Comparison of ENCODE assay signal across 7 mouse cellular contexts in genomic region chr9:20976961-20977689, GRCm38 (mm10). TPM values are rescaled to one million over a fixed set of nuclear protein-coding genes. Genes with fewer than 3 reads are reported as not detected.
DNase-seq lines count a peak whose midpoint lies in the region; ATAC-seq and TF ChIP-seq lines count a peak whose summit lies in the region.

No protein-coding gene starts in this region.

- WGBS in forebrain, embryonic 13.5 days = 3% methylated on average over 4 of the region's 4 CpGs
- 5% methylated on average over 4 of the region's 4 CpGs for WGBS in liver, embryonic 15.5 days (ENCODE audit: insufficient replicate concordance)

- ATAC-seq in forebrain, embryonic 13.5 days = no peak
- no peak for ATAC-seq in liver, embryonic 15.5 days (ENCODE audit: insufficient read depth)
- no peak for ATAC-seq in erythroid progenitor cell, adult 5-6 weeks (replicated peaks; ENCODE audit: low FRiP score, poor library complexity, severe bottlenecking)

- H3K9ac ChIP-seq in forebrain, embryonic 13.5 days = peak overlapping the region; percentile 75
- peak overlapping the region; percentile 71; the same call in 1 of the 2 replicates for H3K9ac ChIP-seq in liver, embryonic 15.5 days

- no peak for DNase-seq in testis, postnatal 10 days (ENCODE audit: low spot score)
- DNase-seq in yolk sac, embryonic 10.5 days (ENCODE audit: low spot score) = peak; percentile 44
- no peak for DNase-seq in spleen, adult 12 weeks (ENCODE audit: low spot score)

- H3K4me1 ChIP-seq in testis, adult 2 months (ENCODE audit: control insufficient read depth, insufficient read depth, low read length) = peaks cover 12% of the 10 kb centered on the region
- H3K4me1 ChIP-seq in forebrain, embryonic 13.5 days = peaks cover 24% of the 10 kb centered on the region
- H3K4me1 ChIP-seq in liver, embryonic 15.5 days (replicated peaks) = peaks cover 64% of the 10 kb centered on the region

- no peak for TF ChIP-seq POLR2A in testis, adult 2 months (IDR thresholded peaks at IDR 0.05; ENCODE audit: control insufficient read depth, low read depth, low read length)

- H3K4me2 ChIP-seq in forebrain, embryonic 13.5 days = peak overlapping the region; percentile 97
- peak overlapping the region; percentile 98 for H3K4me2 ChIP-seq in liver, embryonic 15.5 days

- H3K36me3 ChIP-seq in testis, adult 2 months (ENCODE audit: control insufficient read depth, insufficient read depth, low read length) = no peaks in the 10 kb centered on the region
- no peaks in the 10 kb centered on the region for H3K36me3 ChIP-seq in forebrain, embryonic 13.5 days (ENCODE audit: poor library complexity, severe bottlenecking)
- H3K36me3 ChIP-seq in liver, embryonic 15.5 days (replicated peaks) = no peaks in the 10 kb centered on the region

- no peak for TF ChIP-seq CTCF in testis, adult 2 months (IDR thresholded peaks at IDR 0.05; ENCODE audit: control insufficient read depth, insufficient read depth, insufficient replicate concordance, low read depth, low read length)

- no peak overlapping the region for H3K27ac ChIP-seq in testis, adult 2 months (ENCODE audit: control insufficient read depth, insufficient read depth, low read depth, low read length)
- H3K27ac ChIP-seq in forebrain, embryonic 13.5 days = no peak overlapping the region
- peak overlapping the region; percentile 71 for H3K27ac ChIP-seq in liver, embryonic 15.5 days (replicated peaks)

- peak overlapping the region; percentile 87 for H3K4me3 ChIP-seq in testis, adult 2 months (ENCODE audit: control insufficient read depth, low read depth, low read length)
- H3K4me3 ChIP-seq in forebrain, embryonic 13.5 days = peak overlapping the region; percentile 74
- H3K4me3 ChIP-seq in liver, embryonic 15.5 days (replicated peaks) = peak overlapping the region; percentile 75

- H3K27me3 ChIP-seq in testis, adult 2 months (ENCODE audit: control insufficient read depth, insufficient read depth, low read length) = no peaks in the 10 kb centered on the region
- peaks cover 5% of the 10 kb centered on the region; the same call in 1 of the 2 replicates for H3K27me3 ChIP-seq in forebrain, embryonic 13.5 days
- peaks cover 18% of the 10 kb centered on the region for H3K27me3 ChIP-seq in liver, embryonic 15.5 days

- H3K9me3 ChIP-seq in forebrain, embryonic 13.5 days (replicated peaks) = no peaks in the 10 kb centered on the region
- H3K9me3 ChIP-seq in liver, embryonic 15.5 days (replicated peaks) = no peaks in the 10 kb centered on the region

RNA-seq across cellular contexts. Expression of gene S1pr2, which starts 0.5 kb away (rescaled TPM):
- polyA plus RNA-seq in testis, adult 2 months (2012; rRNA removed) = 0.70 and 0.87 TPM in 2 replicates
- polyA plus RNA-seq in forebrain, embryonic 13.5 days (2015; fragmentation: Nextera tagmentation; extraction: Ambion mirVana) = 6.8 and 10.3 TPM in 2 replicates
- 4.2 and 4.8 TPM in 2 replicates for polyA plus RNA-seq in liver, embryonic 15.5 days (2015; fragmentation: Nextera tagmentation; extraction: Ambion mirVana)
- total RNA-seq in erythroid progenitor cell, adult 5-6 weeks (2015; ENCODE audit: low replicate concordance) = not detected in 2 replicates
- total RNA-seq in erythroid progenitor cell, adult 5-6 weeks (2017; ENCODE audit: low replicate concordance) = under 0.01 and 0.39 TPM in 2 replicates

RNA-seq across cellular contexts. Expression of gene Dnmt1, which starts 17.4 kb away (rescaled TPM):
- 15.4 and 18.3 TPM in 2 replicates for polyA plus RNA-seq in testis, adult 2 months (2012; rRNA removed)
- polyA plus RNA-seq in forebrain, embryonic 13.5 days (2015; fragmentation: Nextera tagmentation; extraction: Ambion mirVana) = 92.4 and 103 TPM in 2 replicates
- 54.5 and 59.1 TPM in 2 replicates for polyA plus RNA-seq in liver, embryonic 15.5 days (2015; fragmentation: Nextera tagmentation; extraction: Ambion mirVana)
- 122 and 135 TPM in 2 replicates for total RNA-seq in erythroid progenitor cell, adult 5-6 weeks (2015; ENCODE audit: low replicate concordance)
- 217 and 249 TPM in 2 replicates for total RNA-seq in erythroid progenitor cell, adult 5-6 weeks (2017; ENCODE audit: low replicate concordance)

RNA-seq across cellular contexts. Expression of gene Mrpl4, which starts 25.4 kb away (rescaled TPM):
- 45.1 and 51.5 TPM in 2 replicates for polyA plus RNA-seq in testis, adult 2 months (2012; rRNA removed)
- 115 and 124 TPM in 2 replicates for polyA plus RNA-seq in forebrain, embryonic 13.5 days (2015; fragmentation: Nextera tagmentation; extraction: Ambion mirVana)
- 62.1 and 66.9 TPM in 2 replicates for polyA plus RNA-seq in liver, embryonic 15.5 days (2015; fragmentation: Nextera tagmentation; extraction: Ambion mirVana)
- total RNA-seq in erythroid progenitor cell, adult 5-6 weeks (2015; ENCODE audit: low replicate concordance) = 13.0 and 22.0 TPM in 2 replicates
- 13.3 and 18.0 TPM in 2 replicates for total RNA-seq in erythroid progenitor cell, adult 5-6 weeks (2017; ENCODE audit: low replicate concordance)

RNA-seq across cellular contexts. Expression of gene Icam1, which starts 38.7 kb away (rescaled TPM):
- polyA plus RNA-seq in testis, adult 2 months (2012; rRNA removed) = 1.8 TPM in 2 replicates
- polyA plus RNA-seq in forebrain, embryonic 13.5 days (2015; fragmentation: Nextera tagmentation; extraction: Ambion mirVana) = 2.4 and 2.8 TPM in 2 replicates
- polyA plus RNA-seq in liver, embryonic 15.5 days (2015; fragmentation: Nextera tagmentation; extraction: Ambion mirVana) = 10.2 and 11.3 TPM in 2 replicates
- total RNA-seq in erythroid progenitor cell, adult 5-6 weeks (2015; ENCODE audit: low replicate concordance) = 1.3 TPM in 1 of 2 replicates, not detected in the other
- 1.5 and 9.0 TPM in 2 replicates for total RNA-seq in erythroid progenitor cell, adult 5-6 weeks (2017; ENCODE audit: low replicate concordance)

RNA-seq across cellular contexts. Expression of gene Icam4, which starts 52.0 kb away (rescaled TPM):
- polyA plus RNA-seq in testis, adult 2 months (2012; rRNA removed) = 0.21 and 0.30 TPM in 2 replicates
- 0.17 and 0.37 TPM in 2 replicates for polyA plus RNA-seq in forebrain, embryonic 13.5 days (2015; fragmentation: Nextera tagmentation; extraction: Ambion mirVana)
- 195 and 201 TPM in 2 replicates for polyA plus RNA-seq in liver, embryonic 15.5 days (2015; fragmentation: Nextera tagmentation; extraction: Ambion mirVana)
- total RNA-seq in erythroid progenitor cell, adult 5-6 weeks (2015; ENCODE audit: low replicate concordance) = 164 and 214 TPM in 2 replicates
- 107 and 112 TPM in 2 replicates for total RNA-seq in erythroid progenitor cell, adult 5-6 weeks (2017; ENCODE audit: low replicate concordance)
